Mouse (Mus musculus) cerebellum, adult 8-10 months (tissue): ENCODE measurements at regions not wholly inside any gene's neighbourhood (a gene's known extent, or its start where the extent isn't known, plus 50 kb on each side); places are given as distances from the start of the nearest gene placed in this dataset.
"Not testable (repeated sequence)": the region's sequence is repeated elsewhere in the genome, so short reads cannot be mapped to it uniquely, and the experiment has no call there.

ENCODE experiments used
- DNase-seq: peaks from one replicate; pipeline ENCODE4 v3.0.0; 2022

DNA sequence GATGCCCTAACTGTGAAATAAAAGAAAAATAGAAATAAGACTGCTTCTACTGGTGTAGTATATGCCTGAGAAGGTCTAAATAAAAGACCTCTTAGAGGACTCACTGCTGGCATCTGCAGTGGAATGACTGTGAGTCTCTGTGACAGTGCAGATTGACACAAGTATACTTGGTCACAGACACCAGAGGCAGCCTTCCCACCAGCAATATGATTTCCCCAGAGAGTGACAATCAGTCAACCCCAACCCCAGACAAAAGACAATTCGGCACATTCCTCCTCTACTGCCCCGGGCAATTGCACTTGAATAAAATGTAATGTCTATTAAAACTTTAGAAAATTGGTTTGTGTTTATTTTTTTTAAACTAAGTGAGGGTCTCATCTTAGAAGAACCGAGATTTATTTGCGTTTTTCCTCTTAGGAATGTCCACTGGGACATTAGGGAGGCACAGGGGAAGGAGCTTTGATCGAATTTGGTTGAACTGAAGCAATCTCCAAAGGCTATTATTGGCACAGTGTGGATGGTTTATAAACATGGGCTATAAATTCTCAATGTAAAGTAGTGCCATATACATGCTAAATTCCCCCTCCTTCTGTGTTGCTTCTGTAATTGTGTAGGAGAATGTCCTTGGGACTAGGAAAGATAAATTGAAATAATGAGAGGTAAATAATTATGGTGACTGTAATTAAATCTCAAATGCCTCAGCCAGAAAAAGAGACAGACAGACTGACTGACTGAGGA is 123.0 kb upstream of the Lnx1 start:
- no peak for DNase-seq

DNA sequence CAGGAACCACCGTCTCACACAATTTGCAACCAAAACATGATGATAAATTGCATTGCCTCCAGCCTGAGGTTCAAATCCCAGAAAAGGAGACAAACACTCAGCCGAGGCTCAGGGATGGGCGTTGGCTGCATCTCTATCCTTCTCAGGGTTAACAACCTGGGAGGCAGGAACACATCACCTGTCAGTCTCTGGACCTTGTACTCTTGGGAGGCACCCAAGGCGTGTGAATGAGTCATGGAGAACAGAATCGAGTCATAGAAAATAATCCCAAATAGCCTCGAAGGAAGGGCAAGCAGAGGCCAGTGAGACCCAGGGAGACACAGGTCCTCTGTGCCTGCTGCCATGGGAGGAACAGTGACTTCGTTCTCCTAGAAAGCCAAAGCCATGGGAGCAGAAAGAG is 121.0 kb upstream of the Lnx1 start:
- DNase-seq: no peak

DNA sequence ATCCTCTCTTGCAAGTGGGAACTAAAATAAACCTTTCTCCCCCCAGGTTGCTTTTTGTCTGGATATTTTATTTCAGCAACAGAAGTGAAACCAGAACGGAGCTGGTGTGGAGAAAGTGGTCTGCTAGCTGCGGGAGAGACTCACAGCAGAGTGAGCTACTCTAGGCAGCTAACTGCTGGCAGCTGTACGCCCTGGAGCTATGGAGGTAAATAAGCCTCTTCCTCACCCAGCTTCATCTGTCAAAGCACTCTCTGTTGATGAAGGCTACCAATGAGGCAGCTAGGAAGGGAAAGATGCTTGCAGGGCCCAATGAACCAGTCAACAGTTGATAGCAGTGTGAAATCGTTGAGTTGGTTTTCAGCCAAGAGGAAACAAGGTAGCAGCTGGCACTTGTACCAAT is 119.3 kb upstream of the Lnx1 start:
- DNase-seq: no peak

DNA sequence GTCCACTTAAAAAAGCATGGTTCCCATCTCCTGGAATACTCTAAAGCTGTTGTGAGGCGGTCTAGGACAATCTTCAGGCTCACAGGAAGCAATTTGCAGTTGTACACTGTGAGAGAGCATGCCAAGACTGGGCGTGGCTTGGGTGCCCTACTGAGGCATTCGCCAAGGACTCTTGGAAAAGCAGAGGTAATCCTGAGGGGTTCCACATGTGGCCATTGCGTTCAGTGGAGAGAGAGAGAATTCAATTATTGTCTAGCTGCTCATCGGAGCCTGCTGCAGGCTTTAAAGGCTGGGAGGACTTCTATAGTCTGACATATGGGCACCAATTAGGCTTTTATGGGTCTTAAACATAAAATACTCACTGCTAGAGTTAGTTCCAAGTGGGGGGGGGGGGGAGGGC is 113.8 kb upstream of the Lnx1 start:
- DNase-seq: no peak

DNA sequence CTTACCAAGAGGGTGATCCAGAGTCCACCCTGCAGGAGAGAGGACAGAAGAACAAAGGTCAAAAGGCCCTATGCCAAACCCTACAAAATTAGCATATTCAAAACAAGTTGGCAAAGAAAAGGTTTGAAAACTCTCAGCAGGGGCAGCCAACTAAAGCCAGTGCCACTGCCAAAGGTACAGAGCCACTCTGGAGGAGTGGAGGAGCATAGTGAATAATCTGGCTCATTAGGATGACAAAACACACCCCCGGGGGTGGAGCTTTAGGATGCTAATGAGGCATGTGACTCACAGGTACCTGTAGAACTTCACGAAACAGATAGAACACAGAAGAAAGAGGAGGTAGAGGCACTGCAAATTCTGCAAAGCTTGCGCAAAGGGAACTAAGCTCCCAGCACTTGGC is 110.7 kb upstream of the Lnx1 start:
- DNase-seq: no peak

DNA sequence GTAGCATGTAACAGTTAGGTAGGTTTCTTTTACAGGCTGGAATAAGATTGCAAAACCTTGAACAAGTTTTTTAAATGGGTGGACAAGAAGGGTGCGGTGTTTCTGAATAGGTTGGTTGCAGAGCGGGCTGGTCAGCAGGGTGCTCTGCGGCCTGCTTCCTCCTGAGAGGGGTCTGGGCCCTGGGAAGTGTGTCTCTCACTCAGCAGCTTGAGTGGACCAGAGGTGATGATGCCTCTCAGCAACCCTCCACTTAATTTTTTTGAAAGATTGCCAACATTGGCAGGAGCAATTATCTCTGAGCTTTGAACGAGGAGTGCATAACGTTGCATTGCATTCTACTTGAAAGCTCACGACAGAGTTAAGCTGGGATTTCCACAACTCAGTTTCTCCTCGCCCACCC is 108.3 kb upstream of the Lnx1 start:
- no peak for DNase-seq

DNA sequence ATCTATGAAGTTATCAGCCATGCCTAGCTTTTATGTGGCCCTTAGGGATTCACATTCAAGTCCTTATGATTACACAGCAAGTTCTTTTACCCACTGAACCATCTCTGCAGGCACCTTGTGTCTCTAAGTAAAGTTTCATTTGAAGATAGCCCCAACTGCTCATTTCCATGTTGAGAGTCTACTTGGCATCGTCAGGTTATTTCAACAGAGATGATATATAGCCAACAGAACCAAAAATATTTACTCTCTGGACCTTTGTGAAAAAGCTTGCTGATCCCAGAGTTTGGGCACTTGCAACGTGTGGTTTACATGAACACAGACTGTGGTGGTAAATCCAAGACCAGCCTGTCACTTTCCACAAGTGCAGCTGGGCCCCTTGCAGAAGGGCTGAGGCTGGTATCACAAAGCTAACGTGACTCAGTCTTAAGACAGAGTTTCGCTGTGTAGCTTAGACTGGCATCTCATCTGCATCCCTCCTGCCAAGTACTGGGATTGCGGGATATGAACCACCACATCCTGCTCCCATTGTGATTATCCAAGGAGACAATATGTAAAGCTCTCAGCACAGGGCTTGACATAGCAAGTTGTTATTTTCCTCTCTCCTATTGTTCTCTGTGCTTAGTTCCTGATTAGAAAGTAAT is 105.0 kb upstream of the Lnx1 start:
- DNase-seq: no peak

DNA sequence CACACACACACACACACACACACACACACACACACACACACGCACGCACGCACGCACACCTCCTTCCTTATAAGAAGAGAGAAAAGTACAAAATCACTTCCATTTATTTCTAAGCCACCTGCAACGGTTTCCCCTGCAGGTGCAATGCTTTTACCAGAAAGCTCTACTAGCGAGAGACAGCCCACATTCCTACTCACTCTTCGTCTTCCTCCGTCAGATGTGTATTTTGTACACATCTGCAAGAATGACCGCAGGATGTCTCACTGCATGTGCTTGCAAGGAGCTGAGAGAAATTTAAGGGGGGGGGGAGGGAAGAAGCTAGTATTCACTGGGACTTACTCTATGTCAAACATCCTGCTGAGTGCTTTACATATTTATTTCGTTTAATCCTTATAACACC is 99.2 kb upstream of the Lnx1 start:
- DNase-seq: no peak

DNA sequence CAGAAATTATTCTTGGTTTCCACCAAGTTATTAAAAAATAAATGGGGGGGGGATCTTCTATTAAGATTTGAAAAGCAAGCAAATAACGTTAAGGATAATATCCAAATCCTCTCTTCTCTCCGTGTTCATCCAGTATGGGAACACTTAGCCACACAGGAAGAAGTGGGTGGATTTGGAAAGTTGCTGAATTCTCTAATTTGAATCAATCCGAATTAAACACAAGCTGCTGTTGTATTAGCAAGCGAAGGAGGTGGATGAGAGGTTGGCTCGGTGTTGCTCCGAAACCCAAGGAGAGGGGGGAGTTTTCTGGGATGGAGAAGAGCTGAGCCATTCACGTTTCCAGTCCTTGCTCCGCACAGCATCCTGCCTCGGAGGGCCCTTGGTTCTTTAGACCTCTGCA is 97.6 kb upstream of the Lnx1 start:
- DNase-seq: no peak

DNA sequence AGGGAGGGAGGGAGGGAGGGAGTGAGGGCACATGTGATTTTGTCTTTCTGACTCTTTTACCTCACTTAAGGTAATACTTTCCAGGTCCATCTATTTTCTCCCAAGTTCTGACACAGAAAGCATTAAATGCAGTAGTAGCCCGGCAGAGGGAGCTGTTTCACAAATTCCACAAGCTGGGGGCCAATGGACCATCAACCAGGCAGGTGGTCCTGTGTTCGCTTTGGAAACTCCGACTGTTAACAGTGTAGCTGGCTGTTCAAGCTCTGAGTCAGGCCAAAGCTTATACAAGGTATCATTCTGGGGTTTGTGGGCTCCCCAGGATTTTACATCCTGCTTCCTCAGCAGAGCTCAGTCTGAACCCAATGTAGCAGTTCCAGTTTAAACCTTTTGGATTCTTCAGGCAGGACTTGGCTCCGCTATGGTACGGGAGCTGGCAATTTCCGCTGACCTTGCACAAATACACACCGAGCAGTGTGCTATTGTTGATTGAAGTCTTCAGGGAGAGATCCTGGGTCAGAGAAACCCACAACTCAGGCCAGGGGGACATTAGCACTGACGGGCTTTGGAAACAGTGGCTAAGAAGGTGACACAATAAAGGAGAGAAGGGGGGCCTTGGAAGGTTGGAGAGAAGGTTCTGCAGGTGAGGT is 93.8 kb upstream of the Lnx1 start:
- peak; percentile 11 for DNase-seq

DNA sequence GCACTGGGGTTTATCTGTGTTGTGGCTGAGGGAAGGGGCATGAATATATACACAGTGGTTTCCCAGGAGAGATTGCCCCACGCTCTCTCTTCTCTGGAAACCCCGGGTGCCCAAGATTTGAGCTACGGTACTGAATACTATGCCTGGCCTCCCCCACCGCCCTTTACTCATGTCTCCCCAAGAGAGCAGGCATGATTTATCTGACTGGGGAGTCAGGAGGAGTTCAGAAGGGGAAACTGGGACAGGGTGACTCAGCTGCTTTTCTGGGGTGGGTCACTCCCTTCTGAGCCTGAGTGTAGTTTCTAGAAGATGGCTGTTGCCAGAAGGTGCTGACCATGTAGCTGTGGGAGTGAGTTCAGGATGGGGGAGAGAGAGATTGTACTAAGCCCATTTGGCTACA is 92.0 kb upstream of the Lnx1 start:
- no peak for DNase-seq

DNA sequence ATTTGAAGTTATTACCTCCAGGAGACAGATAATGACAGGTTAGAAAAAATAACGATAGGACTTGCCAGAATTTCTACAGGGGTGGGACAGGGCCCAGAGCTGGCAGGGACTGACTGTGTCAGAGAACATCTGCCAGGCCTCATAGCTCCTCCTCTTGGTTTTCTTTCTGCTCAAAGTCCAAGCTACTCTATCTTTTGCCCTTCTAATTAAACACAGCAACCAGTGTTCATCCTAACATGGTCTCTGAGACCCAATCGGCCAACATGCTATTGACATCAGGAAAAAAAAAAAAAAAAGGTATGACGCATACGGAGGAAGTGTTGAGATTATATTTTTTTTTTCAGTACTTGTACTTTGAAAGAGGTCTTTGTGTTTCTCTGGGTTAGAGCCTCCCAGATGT is 90.7 kb upstream of the Lnx1 start:
- DNase-seq: no peak

DNA sequence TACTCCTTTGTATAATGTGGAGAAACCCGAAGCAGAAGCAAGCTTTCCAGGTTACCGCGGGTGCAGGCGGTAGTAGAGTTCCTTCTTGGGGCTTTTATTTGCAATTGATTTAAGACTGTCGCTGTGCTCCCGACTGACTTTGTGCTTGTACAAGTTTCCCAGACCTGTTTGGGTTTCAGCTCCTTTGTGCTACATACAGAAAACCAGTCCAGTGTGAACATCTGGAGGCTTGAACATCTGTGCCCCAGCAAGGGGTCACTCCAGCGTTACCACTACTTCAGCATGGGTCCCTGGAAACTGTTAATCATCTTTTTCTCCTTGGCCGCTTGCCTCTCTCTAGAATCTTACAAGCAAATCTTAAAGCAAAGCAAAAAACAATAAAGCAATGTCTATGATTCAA is 90.2 kb upstream of the Lnx1 start:
- no peak for DNase-seq

DNA sequence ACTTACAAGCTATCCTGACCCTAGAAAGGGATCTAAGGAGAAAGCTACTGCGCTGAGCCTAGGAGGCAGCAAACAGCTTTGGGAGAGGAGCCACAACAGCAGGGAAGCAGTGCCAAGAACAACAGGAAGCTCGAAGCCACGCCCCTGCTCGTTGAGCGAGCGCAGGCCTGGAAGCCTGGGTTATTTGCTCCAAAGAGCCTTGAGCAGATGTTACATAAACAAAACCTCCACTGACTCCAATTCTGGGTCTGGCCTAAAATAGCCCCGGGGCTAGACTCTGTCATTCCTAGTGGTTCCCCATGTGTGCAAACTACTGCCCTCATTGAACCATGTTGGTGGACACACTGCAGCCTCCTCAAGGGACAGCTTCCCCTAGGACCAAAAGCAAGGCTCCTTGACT is 89.6 kb upstream of the Lnx1 start:
- DNase-seq: peak; percentile 17

DNA sequence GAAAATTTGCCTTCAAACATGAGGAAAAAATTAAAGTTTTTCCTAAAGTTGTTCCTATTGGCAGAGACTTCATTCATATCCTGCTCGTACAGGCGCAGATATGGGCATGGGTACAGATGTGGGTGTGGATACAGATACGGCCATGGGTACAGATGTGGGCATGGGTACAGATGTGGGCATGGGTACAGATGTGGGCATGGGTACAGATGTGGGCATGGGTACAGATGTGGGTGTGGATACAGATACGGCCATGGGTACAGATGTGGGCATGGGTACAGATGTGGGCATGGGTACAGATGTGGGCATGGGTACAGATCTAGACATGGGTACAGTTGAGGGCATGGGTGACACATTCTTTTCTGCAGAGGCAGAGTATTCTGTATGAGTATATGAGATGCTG is 87.8 kb upstream of the Lnx1 start:
- not testable (repeated sequence) for DNase-seq

DNA sequence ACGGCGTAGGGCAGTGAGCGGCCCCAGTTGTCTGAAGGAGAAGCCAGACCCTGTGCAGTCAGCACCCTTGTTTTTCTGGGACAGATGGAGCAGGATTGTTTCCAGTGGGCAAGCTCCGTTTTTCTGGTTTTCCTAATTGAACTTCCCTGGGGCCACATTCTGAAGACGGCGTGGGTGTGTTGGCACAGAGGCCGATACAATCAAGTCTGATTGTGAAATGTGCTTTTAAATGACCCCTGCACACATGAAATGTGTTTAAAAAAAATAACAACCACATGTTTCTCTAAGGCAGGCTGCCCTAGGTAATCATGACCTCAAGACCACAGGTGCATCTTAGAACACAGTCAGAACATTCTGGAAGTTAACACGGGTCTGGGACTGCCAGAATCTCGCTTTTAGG is 81.2 kb upstream of the Lnx1 start:
- DNase-seq: no peak

DNA sequence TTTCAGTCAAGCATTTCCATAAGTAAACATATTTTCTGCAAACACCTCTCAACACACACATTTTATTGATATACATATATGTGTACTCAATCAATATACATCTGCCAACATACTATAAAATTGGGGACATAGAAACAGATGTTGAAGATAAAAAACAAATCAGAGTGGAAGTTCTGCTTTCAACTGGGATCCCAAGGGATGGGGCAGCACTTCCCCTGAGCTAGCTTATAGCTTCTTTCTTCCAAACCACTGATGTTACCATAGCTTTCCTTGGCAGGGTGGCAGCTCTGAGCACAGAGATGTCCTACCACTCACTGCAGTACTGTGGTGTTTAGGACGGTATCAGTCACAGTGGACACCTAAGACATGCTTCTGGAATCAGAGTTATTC is 75.4 kb upstream of the Lnx1 start:
- no peak for DNase-seq

DNA sequence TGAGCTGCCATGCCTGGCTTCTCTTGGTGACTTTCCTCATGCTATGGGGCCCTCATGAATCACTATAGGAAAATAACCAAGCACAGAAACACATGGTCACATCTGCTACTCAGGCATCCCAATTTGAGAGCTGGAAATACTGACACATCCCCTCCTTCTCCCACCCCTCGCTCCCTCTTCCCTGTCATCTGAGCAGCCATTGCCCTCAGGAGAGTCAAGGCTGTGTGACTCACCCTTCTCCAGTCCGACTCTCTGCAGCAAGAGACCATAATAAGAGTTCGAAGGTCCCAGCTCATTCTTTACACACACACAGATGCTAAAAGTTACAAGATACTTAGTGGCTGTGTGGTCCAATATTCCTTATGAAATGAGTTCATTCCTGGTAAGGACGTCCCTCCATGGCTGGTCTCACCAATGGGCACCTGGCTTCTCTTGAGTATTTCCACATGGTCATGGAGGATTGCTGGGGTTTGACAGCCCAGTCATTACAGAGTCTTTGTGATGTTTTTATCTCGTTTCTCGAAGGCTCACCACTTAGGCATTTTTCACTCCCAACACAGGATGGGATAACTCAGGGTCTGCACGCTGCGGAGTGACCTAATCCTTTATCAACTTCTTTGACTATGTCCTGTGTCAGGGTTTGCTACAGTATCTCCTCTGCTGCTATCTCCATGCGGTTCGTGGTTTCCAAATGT is 74.8 kb upstream of the Lnx1 start:
- DNase-seq: no peak

DNA sequence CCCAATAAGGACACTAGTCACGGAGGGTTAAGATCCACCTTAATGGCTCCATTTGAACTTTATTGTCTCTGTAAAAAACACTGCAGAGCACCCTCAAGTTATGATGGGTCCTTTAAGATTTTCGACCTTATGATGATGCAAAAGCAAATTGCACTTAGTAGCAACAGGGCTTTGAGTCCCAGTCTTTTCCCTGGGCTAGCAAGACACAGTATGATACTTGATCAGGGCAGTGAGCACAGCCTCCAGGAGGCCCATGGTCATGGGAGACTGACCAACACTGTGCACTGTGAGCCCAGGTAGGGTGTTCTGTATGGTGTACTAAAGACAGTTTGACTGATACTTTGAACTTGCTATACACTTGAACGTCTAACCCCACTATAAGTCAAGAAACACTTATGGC is 73.4 kb upstream of the Lnx1 start:
- no peak for DNase-seq

DNA sequence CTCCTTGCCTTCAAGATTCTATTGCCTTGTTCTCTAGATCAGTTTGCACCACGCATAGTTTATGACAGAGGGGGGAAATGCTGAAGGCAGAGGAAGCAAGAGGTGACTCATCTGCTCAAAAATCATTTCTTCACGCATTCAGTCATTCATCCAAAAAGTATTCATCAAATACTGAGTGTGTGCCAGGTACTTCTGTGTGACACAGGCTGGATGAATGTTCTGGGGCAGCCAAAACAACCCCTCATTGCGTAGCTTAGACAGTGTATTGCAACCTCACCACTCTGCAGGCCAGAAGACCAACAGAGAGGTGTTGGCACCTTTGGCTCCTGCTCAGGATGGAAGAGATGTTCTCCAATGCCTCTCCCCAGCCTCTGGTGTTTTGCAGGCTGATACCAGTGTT is 72.9 kb upstream of the Lnx1 start:
- DNase-seq: no peak

DNA sequence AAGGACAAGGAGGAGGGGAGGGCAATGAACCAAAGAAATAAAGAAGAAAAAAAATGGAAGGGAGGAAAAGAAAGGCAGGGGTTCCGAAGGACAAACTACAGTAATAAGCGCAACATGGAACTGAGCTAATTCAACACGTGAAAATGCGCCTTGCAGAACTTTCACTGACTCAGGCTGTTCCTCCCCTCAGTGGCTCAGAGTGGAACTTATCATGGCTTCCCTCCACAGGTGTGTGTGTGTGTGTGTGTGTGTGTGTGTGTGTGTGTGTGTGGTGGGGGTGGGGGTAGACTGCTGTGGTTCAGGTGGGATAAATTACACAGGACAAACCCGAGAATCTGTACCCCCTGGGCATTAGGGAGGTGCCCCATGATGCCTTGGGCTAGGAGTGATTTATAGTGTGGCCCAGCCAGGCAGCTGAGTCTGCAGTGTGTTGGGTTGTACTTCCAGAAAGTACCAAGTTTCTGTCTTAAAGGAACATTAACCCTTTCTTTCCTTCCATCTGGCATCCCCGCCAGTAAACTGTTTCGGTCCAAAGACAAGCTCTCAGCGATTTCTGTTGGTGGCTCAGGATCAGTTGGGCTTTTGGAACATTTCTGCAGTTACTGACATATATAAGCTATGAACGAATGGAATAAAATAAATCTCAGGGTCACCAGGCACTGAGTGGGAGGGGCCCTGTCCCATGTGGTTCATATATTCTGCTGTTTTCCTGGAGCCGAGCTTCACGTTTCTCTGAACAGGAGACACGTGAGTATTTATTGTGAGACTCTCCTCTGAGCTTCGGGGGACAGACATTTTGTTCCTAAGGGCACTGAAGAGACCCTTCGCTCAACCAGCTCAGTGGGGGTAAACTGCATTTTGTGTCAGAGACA is 71.1 kb upstream of the Lnx1 start:
- DNase-seq: no peak

DNA sequence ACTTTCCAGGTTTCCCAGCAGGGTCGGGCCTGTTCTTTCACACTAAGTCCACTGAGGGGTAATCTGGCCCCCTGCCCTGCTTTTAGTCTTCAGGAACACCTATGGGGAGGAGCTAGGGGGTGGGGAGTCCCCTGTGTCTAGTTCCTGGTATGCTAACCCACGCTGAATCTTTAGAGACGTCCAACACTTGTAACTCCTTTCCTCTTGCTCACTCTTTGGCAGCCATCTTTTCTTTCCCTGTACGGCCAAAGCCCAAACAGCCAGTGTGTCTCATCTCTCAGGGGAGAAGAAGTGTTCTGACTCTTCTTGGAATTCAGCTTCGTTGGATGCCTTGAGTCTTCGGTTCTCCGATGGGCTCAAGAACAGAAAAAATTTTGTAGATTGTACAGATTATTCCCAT is 68.4 kb upstream of the Lnx1 start:
- DNase-seq: no peak

DNA sequence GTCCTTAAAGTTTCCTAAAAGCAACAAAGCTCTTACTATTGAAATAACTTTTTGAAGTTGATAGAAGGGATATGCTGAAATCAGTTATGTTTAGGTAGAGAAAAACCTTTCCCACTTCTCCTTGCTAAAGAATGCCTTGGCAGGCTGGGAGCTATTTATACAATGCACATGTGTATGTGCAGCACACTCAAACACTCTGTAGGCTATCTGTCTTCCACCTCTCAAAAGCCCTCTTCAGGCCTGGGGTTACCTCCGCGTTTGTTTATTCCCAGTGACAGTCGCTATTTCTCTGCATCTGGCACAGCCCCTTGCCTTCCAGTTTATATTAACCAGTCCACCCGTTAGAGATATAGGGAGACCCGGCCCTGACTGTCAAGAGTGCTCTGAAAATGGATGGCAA is 66.3 kb upstream of the Lnx1 start:
- no peak for DNase-seq
